Mouse (Mus musculus) testis, postnatal 14 days (tissue): ENCODE data around the gene Tmem259.

ENCODE experiments used
- DNase-seq: peaks from one replicate; pipeline ENCODE4 v3.0.0; 2021; ENCODE audit warnings: low spot score

Tmem259 gene

GRCm38 (mm10) chr10:80016511-80016910 is 32.4 kb upstream of the Tmem259 start, which contains the start of gene Arhgap45:
TSS of gene Arhgap45 (plus strand) at chr10:80016653.
- DNase-seq: no peak

- no peak for DNase-seq
Observed at GRCm38 (mm10) chr10:80015583-80015982, 31.5 kb upstream of the Tmem259 start.

- no peak for DNase-seq
Observed at GRCm38 (mm10) chr10:80014484-80015290, 30.6 kb upstream of the Tmem259 start.

GRCm38 (mm10) chr10:80013609-80014008 is 29.5 kb upstream of the Tmem259 start:
- DNase-seq: no peak

- no peak for DNase-seq
Observed at GRCm38 (mm10) chr10:80011740-80012139, 27.6 kb upstream of the Tmem259 start.

- DNase-seq: no peak
Observed at GRCm38 (mm10) chr10:80004233-80004705, 20.1 kb upstream of the Tmem259 start.

GRCm38 (mm10) chr10:80003374-80004232 is 19.5 kb upstream of the Tmem259 start:
- no peak for DNase-seq

- DNase-seq: no peak
Observed at GRCm38 (mm10) chr10:80002829-80003228, 18.7 kb upstream of the Tmem259 start.

- no peak for DNase-seq
Observed at GRCm38 (mm10) chr10:80001945-80002344, 17.8 kb upstream of the Tmem259 start.

GRCm38 (mm10) chr10:79997819-79998218 is 13.7 kb upstream of the Tmem259 start:
- DNase-seq: no peak

GRCm38 (mm10) chr10:79997034-79997760 is 13.1 kb upstream of the Tmem259 start:
- DNase-seq: peak; percentile 84

- DNase-seq: peak; percentile 95
Observed at GRCm38 (mm10) chr10:79996272-79997033, 12.3 kb upstream of the Tmem259 start, which contains the start of gene Abca7. TSS of gene Abca7 (plus strand) at chr10:79996494.

- DNase-seq: no peak
Observed at GRCm38 (mm10) chr10:79995636-79996035, 11.5 kb upstream of the Tmem259 start.

GRCm38 (mm10) chr10:79994397-79995115 is 10.4 kb upstream of the Tmem259 start:
- DNase-seq: no peak

GRCm38 (mm10) chr10:79991548-79991947 is 7.4 kb upstream of the Tmem259 start:
- no peak for DNase-seq

- DNase-seq: no peak
Observed at GRCm38 (mm10) chr10:79991099-79991498, 7.0 kb upstream of the Tmem259 start.

- no peak for DNase-seq
Observed at GRCm38 (mm10) chr10:79989870-79990269, 5.7 kb upstream of the Tmem259 start.

- no peak for DNase-seq
Observed at GRCm38 (mm10) chr10:79989272-79989786, 5.2 kb upstream of the Tmem259 start.

- no peak for DNase-seq
Observed at GRCm38 (mm10) chr10:79988506-79989271, 4.6 kb upstream of the Tmem259 start, which contains the start of gene Cnn2. TSS of gene Cnn2 (plus strand) at chr10:79988584.
